Mouse (Mus musculus): Measurements from ENCODE around the gene Dennd4b. TPM values are rescaled to one million over a fixed set of nuclear protein-coding genes. Genes with fewer than 3 reads are reported as not detected.
"Not testable (repeated sequence)": the region's sequence is repeated elsewhere in the genome, so short reads cannot be mapped to it uniquely, and the experiment has no call there.

Dennd4b gene
- polyA plus RNA-seq, 1 experiment = 43.1 TPM

GRCm38 (mm10) chr3:90276858-90277257 lies 11.9 kb downstream of the Dennd4b start:
- no peak for DNase-seq (ENCODE audit: extremely low spot score in 1 of 2, low spot score in 1 of 2)

DNA sequence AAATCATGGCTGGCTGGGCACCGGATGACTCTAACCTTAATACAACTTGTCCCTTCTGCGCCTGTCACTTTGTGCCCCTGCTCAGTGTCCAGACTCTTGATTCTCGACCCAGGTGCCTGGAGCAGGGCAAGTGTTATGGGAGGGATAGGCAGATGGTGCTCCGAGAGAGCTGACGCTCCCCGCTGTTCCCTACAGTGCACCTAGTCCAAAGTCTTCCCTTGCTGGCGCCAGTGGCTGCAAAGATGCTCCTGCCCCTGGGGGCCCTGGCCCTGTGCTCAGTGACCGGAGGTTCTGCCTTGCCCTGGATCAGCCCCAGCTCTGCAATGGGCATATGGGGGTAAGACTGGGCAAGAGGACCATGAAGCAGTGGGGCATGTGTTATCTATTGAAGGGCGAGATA lies 12.8 kb downstream of the Dennd4b start:
- no peak for DNase-seq (ENCODE audit: extremely low spot score in 1 of 2, low spot score in 1 of 2)

DNA sequence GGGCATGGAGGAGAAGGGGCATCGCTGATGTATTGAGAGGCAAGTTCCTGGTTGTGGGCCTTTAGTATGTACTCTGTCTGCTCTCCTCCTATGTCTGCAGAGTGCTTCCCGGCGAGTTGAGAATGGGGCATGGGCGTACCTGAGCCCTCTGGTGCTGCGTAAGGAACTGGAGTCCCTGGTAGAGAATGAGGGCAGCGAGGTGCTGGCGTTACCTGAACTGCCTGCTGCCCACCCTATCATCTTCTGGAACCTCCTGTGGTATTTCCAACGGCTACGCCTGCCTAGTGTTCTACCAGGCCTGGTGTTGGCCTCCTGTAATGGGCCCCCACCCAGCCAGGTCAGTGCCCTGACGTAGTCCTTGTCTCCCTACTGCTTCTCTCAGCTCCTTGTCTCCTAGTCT lies 13.2 kb downstream of the Dennd4b start:
- no peak for DNase-seq (ENCODE audit: extremely low spot score in 1 of 2, low spot score in 1 of 2)

- no peak for DNase-seq (ENCODE audit: extremely low spot score in 1 of 2, low spot score in 1 of 2)
Measured at GRCm38 (mm10) chr3:90279216-90279615, 14.2 kb downstream of the Dennd4b start.

DNA sequence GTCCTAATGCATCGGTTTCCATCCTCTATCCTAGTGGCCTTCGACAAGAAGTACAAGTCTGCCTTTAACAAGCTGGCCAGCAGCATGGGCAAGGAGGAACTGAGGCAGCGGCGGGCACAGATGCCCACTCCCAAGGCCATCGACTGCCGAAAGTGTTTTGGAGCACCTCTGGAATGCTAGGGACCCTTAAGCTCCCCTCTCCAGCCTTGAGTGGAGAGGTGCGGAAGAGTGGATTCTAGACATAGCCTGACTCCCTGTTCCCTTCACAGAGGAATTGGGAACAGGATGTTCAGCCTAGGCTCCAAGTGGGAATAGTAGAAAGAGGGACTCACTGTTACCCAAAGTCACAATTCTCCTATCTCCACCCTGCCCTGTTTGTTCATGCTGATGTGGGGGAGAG lies 14.8 kb downstream of the Dennd4b start:
- no peak for DNase-seq (ENCODE audit: extremely low spot score in 1 of 2, low spot score in 1 of 2)

DNA sequence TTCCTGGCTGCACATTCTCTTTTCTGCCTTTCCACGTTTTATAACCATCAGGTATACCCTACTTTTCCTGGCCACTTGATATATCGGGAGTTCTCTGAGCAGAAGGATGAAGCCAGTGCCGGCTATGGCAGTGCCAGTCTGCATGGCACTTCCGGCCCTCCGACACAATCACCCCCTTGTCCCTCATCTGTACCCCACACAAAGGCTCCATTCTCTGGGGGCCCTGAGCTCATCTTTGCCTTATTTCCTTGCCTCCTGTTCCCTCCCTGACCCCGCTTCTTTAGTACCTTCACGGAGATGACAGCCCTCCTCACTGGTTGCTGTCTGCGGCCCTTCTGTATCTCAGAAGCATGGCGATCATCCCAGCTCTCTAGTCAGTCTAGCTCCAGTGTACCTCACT lies 15.7 kb downstream of the Dennd4b start:
- no peak for DNase-seq (ENCODE audit: extremely low spot score in 1 of 2, low spot score in 1 of 2)

- no peak for DNase-seq (ENCODE audit: extremely low spot score in 1 of 2, low spot score in 1 of 2)
Measured at GRCm38 (mm10) chr3:90284150-90284549, 19.2 kb downstream of the Dennd4b start.

GRCm38 (mm10) chr3:90289403-90289802 lies 24.4 kb downstream of the Dennd4b start:
- DNase-seq (ENCODE audit: extremely low spot score in 1 of 2, low spot score in 1 of 2) = not testable (repeated sequence)

GRCm38 (mm10) chr3:90290602-90291001 lies 25.6 kb downstream of the Dennd4b start:
- DNase-seq (ENCODE audit: extremely low spot score in 1 of 2, low spot score in 1 of 2) = no peak

- no peak for DNase-seq (ENCODE audit: extremely low spot score in 1 of 2, low spot score in 1 of 2)
Measured at GRCm38 (mm10) chr3:90291982-90292344, 27.0 kb downstream of the Dennd4b start.

DNA sequence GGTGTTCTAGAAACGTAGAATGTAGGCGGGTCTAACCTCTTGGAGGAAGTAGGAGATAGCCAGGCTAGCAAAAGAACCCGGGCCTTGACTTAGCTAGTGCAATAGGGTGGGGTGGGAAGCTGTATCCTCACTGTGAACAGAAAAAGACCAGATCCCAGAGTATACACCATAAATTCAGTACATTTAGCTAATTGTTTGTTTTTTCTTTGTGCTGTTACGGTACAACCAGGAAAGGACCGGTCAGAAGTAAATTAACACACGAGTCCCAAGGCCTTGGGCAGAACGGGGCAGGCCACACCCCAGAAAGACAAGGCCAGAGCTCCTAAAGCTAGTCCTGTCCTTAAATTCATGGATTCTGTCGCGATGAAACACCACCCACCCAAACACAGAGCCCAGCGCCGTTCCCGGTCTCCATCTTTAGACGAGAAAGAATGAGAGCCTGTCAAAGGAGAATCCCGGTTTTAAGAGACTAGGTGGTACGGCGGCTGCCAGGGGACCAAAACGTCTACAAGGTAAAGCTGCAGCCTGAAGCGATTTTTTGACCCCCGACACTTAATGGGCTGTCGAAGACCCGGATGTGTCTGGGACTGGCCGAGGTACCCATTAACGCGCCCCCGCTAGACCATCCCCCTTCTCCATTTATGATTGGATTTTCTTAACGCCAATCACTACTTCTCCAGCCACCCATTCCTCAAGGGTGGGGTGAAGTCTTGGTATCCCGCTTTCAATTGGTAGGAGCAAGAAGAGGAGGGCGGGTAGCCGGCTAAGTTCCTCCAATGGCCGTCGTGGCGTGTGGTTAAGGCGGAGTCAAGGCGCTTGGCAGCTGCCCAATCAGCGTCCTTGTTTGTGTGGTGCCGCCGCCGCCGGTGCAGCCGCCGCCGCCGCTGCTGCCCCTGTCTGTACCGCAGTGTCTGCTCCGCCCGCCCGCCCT lies 27.6 kb downstream of the Dennd4b start, which contains the start of gene Gatad2b:
Gene Gatad2b, plus strand, starts transcription at position 834 of the 931 bp plus-strand sequence.
- DNase-seq (ENCODE audit: extremely low spot score in 1 of 2, low spot score in 1 of 2) = peak; percentile 100

DNA sequence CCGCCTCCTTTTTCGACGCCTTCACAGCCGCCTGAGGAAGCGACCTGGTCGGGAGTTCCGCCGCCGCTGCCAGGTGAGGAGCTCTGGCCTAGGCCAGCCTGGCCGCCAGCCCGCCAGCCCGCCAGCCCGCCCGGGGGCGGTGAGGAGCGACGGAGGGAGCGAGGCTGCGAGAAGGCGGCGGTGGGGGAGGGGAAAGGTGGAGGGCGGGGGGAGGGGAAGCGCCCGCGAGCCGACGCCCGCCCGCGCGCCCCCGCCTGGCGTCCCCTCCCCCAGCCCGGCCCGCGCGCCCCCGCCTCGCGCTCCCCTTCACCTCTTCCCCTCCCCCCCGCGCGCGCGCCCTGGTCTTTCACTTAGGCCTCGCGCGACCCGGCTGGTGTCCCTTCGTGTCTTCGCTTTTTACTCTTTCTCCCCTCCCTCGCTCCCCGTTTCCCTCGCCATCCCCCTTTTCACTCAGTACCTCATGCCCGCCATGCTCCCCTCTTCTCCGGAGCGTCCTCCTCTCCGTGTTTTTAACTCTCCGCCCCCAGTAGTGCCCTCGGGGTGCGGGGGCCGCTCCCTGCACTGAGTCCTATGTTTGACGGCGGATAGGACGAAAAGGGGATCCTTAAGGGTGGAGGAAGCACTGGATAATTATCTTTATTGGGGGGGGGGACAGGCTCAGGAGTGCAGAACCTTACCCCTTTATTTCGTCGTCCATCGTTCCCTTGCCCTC lies 28.5 kb downstream of the Dennd4b start:
- peak in 1 of 2 experiments; percentile 47 for DNase-seq (ENCODE audit: extremely low spot score in 1 of 2, low spot score in 1 of 2)

DNA sequence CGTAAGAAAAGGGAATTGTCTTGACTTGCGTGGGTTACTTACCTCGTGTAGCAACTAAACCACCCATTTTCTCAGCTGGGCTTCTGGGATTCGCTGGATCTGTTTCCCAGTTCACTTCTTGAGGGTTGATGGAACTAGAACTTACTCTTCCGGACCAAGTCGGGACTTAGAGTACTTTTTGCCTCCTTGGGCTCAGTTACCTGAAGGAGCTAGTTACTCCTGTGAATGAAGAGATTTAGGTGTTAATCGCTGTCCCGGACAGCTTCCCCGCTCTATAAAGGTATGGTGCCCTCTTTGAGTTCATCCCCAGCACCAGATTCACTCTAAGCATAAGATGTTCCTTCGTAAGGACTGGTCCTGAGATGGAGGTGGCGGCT lies 29.1 kb downstream of the Dennd4b start:
- DNase-seq (ENCODE audit: extremely low spot score in 1 of 2, low spot score in 1 of 2) = peak in 1 of 2 experiments; percentile 25

GRCm38 (mm10) chr3:90294651-90295050 lies 29.7 kb downstream of the Dennd4b start:
- no peak for DNase-seq (ENCODE audit: extremely low spot score in 1 of 2, low spot score in 1 of 2)

DNA sequence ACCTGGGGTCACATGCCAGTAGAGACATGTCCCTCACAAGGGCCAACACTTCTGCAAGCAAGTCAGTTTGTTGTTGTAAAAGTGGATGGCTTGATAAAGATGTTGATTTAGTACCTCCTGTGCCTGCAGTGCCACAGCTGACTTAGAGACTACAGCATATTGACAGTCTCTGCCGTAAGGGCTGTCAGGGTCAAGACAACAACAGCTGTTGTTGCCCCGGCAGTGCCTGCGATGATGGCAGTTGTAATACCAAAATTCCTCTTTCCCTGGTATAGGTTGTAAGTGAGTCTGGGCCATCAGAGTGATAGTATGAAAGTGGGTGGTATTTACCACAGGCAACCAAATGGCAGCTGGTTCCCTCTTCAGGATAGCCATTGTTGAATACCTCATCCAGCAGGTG lies 40.8 kb downstream of the Dennd4b start:
- DNase-seq (ENCODE audit: extremely low spot score in 1 of 2, low spot score in 1 of 2) = no peak

DNA sequence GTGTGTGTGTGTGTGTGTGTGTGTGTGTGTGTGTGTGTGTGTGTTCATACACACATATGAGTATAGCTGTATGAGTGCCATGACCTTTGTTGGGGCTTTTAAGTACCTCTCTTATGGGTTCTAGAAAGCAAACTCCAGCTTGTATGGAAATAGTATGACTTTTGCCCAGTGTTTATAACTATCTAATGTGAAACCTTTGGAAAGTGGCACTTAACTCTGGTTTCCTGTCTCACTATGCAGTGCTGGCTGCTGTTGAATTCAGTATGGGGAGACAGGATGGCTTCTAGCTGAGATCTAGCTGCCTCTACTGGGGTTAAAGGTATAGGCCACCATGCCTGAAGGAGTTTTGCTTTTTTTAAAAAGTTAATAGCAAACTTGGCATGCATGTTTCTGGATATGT lies 44.6 kb downstream of the Dennd4b start:
- DNase-seq (ENCODE audit: extremely low spot score in 1 of 2, low spot score in 1 of 2) = no peak

DNA sequence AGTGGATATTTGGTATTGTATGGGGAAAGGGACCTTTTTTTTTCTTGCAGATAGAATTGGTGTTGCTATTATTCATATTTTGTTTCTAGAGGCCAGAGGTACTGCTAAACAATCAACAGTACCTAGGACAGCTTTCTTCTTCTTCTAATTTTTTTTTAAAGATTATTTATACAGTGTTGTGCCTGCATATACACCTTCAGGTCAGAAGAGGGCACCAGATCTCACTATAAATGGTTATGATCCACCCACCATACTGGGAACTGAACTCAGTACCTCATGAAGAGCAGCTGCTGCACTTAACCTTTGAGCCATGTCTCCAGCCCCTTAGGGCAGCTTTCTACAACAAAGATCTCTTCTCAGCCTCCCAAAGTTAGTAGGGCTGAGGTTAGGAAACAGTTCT lies 48.4 kb downstream of the Dennd4b start:
- DNase-seq (ENCODE audit: extremely low spot score in 1 of 2, low spot score in 1 of 2) = no peak

- DNase-seq (ENCODE audit: extremely low spot score in 1 of 2, low spot score in 1 of 2) = no peak
Measured at GRCm38 (mm10) chr3:90314241-90314640, 49.3 kb downstream of the Dennd4b start.

DNA sequence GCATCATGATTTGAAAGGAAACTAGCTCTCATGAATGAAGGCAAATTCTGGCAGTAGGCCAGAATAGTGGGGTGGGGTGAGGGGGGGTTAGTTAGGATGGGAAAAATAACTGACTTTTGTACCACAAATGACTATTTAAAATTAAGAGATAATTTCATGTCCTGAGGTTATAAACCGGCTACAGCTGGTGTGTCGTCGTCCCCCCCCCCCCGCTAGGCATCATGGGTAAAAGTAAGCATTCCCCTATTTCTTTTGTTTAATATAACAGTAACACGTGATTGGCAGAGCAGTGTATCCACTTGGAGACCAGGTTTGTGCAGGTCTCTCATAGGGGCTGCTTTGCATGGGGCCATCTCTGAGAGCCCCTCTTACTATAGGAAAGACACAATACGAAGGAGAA lies 57.3 kb downstream of the Dennd4b start:
- DNase-seq (ENCODE audit: extremely low spot score in 1 of 2, low spot score in 1 of 2) = no peak

DNA sequence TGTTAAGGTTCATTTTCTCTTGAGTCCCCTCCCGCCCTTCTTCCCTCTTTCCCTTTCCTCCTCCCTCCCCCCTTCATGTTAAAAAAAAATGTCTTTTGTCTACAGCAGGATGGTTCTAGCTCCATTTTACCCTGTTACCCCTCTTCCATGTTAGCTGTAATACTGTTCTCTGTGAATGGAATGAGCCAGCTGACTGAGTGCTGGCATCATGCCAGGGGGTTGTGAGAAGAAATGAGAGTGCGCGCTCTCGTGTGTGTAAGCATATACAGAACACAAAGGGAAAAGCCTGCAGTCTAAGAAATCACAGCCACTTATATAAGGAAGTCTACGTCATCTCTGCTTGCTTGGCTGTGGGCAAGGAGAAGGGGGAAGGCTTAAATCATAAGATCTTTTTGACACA lies 58.1 kb downstream of the Dennd4b start:
- DNase-seq (ENCODE audit: extremely low spot score in 1 of 2, low spot score in 1 of 2) = peak; percentile 40 to 82
